Mouse (Mus musculus): Measurements from ENCODE around the gene B3galnt2. TPM values are rescaled to one million over a fixed set of nuclear protein-coding genes. Genes with fewer than 3 reads are reported as not detected.

B3galnt2 gene
- total RNA-seq, 2 experiments from 2014 or later: 15.3 to 18.2 TPM

Other genes with a start within 250 kb of the B3galnt2 start
- 10 to 100 TPM; 79.3 to 95.1 TPM for gene Gng4, start 170.4 kb upstream of the B3galnt2 start, total RNA-seq (2021)
- 10 to 100 TPM; 80.3 to 90.2 TPM for gene Tbce, start 85.2 kb downstream of the B3galnt2 start, total RNA-seq (2021)
- gene Arid4b, start 108.8 kb downstream of the B3galnt2 start, total RNA-seq (2021): 10 to 100 TPM; 49.7 to 54.7 TPM
- gene Ggps1, start 109.0 kb downstream of the B3galnt2 start, total RNA-seq (2021): 10 to 100 TPM; 52.2 to 58.5 TPM

All from left cerebral cortex, postnatal 4 days (tissue).